Mouse (Mus musculus) natural killer cell, adult 2 months (primary cell): ENCODE measurements around the gene Tmem119.

Experiments used
- DNase-seq, 2 experiments: peaks; one replicate each; pipeline ENCODE4 v3.0.0; 2022; ENCODE audit warnings: low spot score in 2 of 2

Tmem119 gene

DNA sequence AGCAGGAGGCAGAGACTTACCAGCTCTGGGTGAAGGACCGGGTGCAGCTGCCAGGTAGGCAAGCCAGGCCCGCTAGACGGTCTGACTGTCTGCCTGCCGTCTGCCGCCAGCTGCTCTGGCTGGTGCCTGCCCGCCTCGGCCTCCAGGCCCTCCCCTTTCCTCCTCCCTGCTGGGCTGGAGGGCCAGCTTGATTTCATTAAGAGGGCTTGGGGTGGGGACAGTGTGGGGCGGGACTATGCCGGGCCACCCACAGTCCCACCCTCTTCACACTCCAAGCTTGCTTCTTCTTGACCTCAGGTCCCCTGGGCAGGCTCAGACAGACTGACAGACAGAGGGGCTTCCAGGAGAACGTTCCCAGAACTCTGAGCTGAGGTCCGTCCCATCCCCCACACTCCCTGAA, at the start of gene Tmem119:
Gene Tmem119, minus strand, starts transcription at position 237 of the 400 bp plus-strand sequence.
- DNase-seq = no peak

DNA sequence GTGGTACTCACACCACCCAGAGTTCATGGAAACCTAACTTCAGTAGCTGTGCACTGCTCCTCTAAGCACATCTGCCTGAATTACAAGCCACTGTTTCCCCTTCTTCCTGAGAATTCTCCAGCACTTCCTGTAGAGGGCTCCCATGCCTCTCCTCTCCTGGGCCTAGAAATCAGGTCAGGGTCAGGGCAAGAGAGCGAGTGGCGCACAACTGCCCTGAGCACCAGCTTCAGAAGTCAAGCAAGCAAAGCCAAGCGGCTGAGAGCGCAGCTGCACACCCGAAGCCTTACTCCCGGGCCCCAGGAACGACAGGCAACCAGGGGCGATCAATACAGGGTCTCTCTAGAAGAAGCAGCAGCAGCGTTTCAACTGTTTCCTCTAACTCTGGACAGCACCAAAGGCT, 47.3 kb upstream of the Tmem119 start:
- DNase-seq = no peak

DNA sequence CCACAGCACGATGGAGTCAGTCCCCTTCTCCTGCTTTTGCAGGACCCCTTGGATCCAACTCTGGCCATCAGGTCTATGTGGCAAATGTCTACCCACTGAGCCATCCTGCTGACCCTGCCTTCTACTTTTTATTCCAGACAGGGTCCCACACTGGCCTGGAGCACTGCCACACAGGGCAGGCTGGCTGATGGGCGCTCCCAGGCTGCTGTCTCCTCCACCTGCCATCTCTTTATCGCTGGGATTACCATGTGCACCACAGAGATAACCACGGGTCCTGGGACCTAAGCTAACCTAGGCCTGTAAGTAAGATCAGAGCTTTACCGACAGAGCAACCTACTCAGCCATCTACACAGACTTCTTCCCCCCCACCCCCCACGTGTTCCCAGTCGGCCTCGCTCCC, 46.3 kb upstream of the Tmem119 start:
- DNase-seq = no peak

DNA sequence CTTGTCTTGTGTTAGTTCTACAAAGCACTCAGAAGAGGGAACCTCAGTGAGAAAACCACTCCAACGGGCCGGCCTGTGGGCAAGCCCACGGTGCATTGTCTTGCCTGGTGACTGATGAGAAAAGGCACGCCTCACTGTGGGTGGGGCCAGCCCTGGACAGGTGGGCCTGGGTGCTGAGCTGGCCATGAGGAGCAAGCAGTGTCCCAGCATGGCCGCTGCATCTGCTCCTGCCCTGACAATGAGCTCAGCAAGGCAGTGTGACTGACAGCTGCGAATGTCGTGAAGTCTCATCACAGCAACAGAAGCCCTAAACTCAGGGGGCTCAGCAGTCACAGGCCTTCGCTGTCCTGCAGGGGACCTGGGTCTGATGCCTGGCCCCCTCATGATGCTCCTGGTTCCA, 45.3 kb upstream of the Tmem119 start:
- DNase-seq = no peak

DNA sequence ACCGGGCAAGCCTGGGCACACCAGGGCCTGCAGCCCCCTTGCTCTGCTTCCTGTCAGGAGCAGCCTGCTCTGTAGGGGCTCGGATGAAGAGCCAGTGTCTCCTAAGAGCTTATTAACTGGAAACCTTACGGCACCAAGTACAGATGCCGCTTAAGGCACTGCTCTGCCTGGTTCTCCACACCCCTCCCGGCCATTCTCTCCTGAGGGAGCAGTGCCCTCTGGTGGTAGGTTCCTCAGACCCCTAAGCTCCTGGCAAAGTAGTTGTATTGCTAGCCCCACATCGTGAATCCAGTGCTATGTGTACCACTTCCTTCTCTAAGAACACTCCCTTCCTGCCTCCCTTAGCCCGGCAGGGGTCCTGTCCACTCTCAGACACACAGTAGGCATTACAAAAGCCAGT, 44.4 kb upstream of the Tmem119 start:
- peak; percentile 83 to 88 for DNase-seq

DNA sequence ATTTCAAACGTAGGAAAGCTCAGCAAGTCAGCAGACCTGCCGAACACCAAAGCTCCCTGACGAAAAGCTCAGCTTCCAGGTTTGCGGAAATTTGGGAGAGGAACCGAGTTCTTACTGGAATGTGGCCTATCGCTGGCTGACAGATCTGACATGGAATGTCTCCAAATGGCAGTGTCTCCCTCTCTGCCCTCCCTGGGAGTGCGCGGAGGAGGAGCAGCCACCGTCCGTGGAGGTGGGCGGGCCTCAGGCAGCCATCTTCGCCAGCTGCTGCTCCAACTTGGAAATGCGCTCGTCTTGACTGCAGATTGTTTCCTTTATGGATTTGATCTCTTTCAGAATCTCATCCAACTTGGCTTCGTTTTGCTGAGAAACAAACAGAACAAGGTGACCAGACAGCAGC, 43.8 kb upstream of the Tmem119 start:
- DNase-seq = no peak

DNA sequence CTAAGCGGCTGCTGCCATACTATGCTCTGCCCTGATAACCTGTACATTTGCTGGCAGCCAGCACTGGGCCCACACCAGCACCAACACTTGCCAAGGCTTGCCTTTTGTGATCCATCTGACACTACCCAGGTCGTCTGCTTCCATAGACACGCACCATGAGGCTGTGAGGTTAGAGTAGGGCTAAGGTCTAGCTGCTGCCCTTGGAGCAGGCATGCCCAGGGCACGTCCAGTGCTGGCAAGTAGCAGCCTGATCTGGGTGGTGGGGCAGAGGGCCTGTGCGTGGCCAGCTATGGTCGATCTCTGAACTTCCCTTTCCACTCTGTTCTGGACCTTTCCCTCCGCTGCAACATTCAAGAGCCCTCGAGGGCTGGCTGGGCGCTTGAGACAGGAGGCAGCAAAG, 42.6 kb upstream of the Tmem119 start:
- DNase-seq = no peak

DNA sequence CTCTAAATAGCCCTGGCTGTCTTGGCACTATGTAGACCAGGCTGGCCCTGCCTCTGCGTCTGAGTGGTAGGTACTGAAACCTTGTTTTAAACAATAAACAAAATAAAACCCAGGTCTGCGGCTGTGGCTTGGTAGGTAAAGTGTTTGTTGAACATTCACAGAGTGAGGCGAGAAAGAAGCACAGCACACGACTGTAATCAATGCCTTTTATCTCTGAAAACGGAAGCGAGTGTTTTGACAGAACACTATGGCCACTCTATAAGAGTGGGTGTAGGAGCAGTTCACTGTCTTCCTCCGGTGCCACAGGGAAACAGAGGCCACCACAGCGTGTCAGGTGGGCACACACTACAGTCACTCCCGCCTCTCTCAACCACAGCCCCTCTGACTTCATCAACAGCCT, 41.9 kb upstream of the Tmem119 start:
- DNase-seq = peak; percentile 59 to 73

DNA sequence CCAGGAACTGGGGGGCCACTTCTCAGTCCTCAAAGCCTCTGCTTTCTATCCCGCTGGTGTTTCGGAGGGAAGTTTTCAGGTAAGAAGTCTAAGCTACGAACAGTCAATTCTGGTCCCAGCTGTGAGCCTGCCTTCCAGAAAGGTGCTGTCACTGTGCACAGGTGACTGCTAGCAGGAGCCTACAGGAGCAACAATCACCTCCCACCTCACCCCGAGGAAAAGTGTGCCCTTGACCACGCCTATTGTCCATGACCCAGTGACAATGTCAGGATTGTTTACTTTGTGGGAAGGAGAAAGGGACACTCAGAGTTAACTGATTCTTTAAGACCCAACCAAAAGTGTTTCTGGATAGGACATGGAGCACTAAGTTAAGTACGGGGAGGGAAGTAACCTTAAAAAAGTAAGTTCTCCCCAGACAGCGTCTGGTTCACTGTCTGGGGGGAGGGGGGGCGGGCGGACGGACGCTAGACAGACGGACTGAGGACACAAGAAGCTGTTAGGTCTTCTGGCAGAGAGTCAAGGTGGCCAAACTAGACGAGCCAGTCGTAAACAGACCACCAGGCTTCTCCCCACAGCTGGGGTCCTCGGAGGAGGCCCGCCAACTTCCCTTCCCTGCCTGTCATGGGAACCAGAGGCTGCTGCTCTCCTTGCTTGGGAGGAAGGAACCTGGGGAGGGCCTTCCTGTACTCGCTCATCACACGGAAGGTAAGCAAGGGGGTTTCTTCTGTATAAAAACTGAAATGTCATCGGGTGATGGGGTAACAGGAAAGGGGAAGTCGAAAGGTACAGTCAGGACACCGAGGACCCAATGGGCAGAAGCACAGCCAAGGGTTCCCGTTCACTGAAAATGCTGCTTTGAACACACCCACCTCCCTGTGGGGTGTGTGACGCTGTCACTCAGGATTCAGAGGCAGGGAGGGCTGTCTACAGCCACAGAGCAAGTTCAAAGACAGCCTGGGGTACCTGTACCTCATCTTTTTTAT, 41.2 kb upstream of the Tmem119 start:
- DNase-seq = peak; percentile 72 to 77

DNA sequence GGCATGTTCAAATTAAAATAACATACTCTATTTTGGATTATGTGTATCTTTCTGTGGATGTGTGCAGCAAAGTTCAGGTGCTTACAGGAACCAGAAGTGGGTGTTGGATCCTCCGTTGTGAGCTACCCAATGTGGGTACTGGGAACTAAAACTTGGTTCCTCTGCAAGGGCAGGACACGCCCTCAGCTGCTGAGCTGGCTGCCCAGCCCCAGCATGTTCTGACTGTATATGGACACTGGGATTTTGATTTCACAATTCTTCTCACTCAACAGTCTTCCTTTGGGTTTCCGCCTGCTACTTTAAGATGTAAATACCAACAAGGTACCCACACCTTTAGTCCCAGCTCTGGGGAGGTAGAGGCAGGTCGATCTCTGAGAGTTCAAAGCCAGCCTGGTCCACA, 40.1 kb upstream of the Tmem119 start:
- DNase-seq = no peak

DNA sequence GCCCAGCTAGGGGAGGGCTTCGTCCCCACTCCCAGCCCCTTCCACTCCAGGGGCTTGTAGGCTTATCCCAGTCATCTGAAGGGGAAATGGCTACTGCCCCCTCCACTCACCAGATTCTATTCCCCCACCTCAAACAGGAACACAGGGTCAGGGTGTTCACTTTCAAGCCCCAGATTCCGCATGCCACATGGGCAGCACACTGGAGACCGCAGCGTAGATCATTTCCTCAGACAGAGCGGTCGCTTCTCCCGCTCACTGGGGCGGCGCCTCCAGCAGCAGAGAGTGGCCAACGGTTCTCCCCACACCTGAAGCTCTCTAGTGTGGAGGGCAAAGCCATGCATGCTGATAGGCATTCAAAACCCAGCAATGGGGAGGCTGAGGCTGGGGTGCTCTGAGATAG, 36.6 kb upstream of the Tmem119 start:
- no peak for DNase-seq

DNA sequence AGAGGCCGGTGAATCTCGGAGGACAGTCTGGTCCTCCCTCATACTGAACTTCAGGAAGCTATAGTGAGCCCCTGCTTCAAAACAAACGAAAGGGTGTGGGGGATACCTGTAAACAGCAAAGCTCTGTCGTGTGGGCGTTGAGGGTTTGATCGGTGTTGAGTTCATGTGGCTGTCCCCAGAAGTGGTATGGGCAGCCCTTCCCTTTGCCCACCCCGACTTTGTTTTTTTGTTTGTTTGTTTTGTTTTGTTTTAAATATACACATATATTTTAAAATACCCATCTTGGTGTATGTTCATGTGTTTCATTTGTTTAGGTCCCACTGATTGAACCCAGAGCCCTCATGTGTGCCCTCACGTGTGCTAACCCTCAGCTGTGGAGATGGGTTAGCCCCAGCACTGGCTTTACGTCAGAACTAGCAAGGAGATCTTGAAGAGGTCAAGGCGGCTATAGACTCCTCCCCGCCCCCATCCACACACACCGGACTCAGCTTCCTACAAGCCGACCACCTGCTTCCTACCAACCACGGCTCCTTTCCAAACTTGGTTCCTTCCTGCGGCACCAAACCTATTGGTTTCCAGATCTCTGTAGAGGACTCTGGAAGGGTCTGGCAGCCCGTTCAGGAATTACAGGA, 33.1 kb upstream of the Tmem119 start:
- peak; percentile 53 to 63 for DNase-seq

DNA sequence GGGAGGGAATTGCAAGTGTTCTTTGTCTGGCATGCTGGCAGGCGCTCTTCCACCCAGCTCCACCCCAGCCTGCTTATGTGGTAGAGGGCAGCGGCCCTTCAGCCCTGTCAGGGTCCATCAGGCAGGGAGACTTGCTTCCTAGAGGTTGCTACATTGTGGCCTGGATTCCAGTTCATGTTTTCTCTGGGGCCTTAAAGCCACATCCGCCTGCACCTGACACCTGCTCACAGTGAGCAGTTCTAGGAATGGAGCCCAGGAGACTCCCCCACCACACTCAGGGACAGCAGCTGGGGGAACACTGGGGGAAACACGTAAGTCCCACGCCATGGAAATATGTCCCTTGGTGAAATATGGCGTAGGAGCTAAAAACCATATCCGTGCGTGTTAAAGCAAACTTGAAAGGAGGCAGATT, 32.2 kb upstream of the Tmem119 start, which contains the start of gene Selplg:
Gene Selplg, minus strand, starts transcription at position 155 of the 412 bp plus-strand sequence.
- peak; percentile 72 to 75 for DNase-seq

DNA sequence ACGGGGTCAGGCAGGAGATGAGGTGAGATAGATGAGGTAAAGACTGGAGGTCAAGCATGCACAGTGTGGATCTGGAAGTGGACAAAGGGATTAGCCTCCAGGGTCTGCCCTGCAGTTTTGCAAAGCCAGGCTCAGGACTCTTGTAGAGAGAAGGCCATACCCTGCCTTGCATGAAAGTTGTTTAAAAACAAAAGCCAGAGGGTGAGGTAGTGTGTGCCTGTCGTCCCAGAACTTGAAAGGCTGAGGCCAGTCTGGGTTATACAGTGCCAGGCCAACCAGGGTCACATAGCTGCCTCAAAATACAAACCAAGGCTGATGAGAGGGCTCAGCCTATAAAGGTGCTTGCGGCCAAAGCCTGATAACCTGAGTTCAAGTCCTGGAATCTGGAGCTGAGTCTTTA, 31.4 kb upstream of the Tmem119 start:
- DNase-seq = no peak

DNA sequence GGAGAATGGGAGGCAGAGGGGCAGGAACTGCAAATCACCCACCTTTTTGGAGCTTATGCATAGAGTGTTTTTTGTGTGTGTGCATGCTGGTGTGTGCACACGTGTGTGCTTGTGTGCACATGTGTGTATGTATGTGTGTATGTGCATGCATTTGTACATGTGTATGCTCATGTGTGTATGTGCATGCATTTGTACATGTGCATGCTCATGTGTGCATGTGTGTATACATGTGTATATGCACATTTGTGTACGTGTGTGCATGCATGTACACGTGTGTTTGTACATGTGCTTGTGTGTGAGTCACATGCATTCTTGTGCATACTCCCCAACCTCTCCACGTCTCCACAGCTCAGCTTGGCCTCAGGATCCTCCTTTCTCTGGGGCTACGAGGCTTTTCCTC, 30.5 kb upstream of the Tmem119 start:
- no peak for DNase-seq

DNA sequence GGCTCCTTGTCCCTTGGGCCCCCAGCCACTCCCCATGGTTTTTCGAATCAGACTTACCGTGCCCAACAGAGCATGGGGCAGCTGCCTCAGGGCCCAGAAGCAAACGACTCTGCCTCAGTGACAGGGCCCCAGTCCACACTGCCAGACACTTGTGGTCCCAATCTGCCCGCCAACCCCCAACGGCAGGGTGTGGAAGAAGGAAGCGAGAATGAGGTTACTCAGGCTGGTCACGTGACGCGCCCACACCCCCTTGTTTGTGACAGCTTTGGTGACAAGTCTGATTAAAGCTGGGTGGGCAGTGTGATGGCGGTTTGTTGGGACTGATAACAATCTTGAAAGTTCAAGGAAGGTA, 30.0 kb upstream of the Tmem119 start:
- peak; percentile 94 to 96 for DNase-seq

DNA sequence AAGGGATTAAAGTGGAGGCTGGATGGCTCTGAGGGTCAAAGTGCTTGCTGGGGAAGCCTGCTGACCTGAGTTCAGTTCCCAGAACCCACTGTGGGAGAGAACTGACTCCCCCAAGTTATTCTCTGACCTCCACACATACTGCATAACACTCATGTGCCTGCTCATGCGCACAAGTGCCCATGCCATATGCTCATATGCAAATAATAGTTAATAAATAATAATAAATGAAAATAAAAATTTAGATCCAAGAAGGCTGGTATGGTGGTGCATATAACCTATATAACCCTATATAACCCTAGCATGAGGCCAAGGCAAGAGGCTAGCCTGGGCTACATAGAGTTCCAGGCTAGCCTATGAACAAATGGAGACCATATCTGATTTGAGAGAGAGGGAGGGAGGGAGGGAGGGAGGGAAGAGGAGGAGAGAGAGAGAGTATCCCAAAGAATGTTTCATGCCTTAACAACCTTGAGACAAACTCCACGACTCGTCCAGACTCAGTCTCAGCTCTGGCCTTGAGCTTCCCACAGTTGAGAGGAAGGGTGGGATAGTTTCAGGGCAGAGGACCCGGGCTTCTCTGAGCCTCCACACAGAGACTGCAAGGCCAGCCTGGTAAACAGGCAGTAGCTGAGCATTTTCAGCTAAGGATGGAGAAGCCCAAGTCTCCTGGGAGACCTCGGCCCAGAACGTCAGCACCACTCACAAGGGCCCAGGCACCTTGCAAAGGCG, 29.4 kb upstream of the Tmem119 start:
- no peak for DNase-seq

DNA sequence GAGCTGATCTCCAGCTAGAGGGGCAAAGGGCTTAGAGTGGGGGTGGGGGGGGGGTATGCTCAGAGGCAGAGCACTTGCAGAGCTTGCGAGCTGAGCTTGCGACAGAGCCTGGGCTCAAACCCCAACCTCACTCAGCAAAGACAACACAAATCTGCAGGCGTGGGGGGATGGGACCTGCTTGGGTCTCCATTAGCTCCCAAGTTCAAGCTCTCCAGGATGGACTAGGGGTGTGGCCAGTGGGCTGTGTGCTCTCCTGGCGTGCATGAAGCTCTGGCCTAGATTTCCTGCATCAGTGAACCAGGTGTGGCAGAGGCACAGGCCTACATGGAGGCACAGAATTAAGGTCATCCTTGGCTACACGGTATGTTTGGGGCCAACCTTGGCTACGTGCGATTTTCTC, 28.2 kb upstream of the Tmem119 start:
- DNase-seq = no peak

DNA sequence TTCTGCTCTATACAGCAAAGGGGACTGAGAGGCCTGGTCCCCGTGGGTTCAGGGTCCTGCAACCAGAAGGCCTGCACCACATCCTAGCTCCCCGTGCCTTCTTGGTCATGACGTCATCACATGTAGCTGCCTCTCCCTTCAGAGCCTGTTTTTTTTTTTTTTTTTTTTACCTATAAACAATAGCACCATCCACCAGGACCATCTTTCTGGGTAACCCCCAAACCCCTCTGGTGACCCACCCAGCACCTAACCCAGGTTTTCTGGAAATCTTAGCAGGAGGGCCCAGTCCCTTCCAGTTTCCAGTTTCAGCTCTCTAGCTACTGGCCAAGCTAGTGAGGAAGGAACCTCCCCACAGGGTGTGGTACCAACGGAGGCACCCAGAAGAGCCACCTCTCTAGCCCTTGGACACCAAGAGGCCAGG, 27.7 kb upstream of the Tmem119 start:
- peak; percentile 58 to 77 for DNase-seq

DNA sequence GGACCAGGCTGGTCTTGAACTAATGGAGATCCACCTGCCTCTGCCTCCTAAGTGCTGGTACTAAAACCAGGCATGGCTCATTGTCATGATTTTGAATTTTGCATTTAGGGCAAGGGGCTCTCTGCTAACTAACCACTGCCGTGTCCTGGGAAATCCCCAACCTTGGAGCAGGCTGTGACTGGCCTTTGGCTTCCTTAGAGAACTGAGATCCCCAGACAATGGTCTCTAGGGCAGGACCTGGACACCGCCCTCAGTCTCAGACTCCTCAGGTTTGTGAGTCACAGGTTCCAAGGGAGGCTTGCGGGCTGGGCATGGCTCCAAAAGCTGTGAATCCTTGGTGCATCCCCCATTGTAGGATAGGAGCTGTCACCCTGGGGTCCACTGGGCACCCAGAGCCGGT, 26.3 kb upstream of the Tmem119 start:
- peak; percentile 54 to 62 for DNase-seq

DNA sequence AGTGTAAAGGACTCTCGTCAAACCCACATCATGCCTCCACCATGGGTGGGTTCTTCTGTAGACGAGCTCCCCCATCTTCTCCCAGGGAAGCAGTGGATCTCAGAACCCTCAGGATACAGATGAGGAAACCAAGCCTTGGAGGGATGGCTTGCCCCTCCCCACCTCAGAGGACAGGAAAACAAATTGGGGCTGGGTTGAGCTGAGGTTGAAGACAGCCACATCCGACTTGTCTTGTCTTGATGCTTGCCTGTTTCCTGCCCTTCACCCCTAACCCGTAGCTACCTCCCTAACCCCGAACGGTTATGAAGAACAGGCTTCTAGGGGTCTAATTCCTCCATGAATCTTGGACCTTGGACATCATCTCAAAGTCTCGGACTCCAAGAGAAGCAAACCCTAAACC, 25.2 kb upstream of the Tmem119 start:
- no peak for DNase-seq

DNA sequence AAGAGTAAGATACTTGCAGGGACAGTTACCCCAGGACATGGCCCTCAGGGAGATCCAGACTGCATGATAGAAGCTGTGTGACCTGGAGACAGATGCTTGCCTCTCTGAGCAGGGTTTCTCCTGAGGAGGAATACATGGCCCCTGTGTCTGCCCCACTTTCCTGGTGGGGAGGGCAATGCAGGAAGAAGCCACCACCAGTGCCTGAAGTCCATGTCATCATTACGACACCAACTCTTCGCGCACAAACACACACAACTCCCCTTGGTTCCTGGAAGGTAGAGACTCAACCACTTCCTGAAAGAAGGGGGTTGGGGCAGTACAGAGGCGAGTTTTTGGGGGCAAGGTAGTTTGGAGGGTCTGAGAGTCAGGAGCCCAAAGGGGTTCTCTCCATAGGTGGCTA, 23.9 kb upstream of the Tmem119 start:
- peak; percentile 64 to 77 for DNase-seq
